Mouse (Mus musculus) bone marrow, adult 2 months (tissue): ENCODE measurements around the gene Mtmr3.

Experiments
- CTCF ChIP-seq: fragments of 200-500 bp; IDR thresholded peaks from 2 replicates; pipeline ENCODE4 v1.5.1; 2011; ENCODE audit warnings: low read length, control low read depth; ENCODE audit not compliant: control insufficient read depth, insufficient read depth
- POLR2A ChIP-seq: fragments of 200-500 bp; IDR thresholded peaks from 2 replicates; pipeline ENCODE4 v1.6.1; 2011; ENCODE audit warnings: low read depth, mild to moderate bottlenecking, control low read depth, low read length, borderline replicate concordance; ENCODE audit not compliant: control insufficient read depth

GRCm38 (mm10) chr11:4621866-4622265, 27.2 kb upstream of the Mtmr3 start:
- TF ChIP-seq CTCF (no peak), POLR2A (no peak)
